Mouse (Mus musculus): ENCODE measurements around the gene Opa3. TPM values are rescaled to one million over a fixed set of nuclear protein-coding genes. Genes with fewer than 3 reads are reported as not detected.

The Opa3 gene
- polyA plus RNA-seq, 1 experiment = 14.7 TPM

DNA sequence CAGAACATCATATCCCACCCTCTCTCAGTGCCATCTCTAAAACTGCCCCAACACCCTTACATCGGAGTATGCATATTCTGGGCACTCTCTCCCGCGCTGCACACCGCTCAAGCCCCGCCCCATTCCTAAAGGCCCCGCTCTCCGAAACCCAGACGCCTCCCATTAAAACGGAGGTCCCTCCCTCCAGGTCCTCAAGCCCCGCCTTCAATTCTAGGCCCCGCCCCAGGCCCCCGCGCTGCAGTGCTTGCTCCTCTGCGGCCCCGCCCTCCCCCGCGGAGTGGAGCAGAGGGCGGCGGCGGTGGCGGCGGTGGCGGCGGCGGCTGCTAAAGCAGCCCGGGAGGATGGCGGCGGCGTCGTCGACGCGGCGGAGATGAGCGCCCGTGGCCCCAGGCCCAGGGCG, 54.3 kb downstream of the Opa3 start, which contains the start of gene Rtn2:
Gene Rtn2, plus strand, starts transcription at position 240 of the 400 bp plus-strand sequence.
- H3K36me3 ChIP-seq (ENCODE audit: control insufficient read depth, insufficient read depth, low read length) = no peaks in the 10 kb centered on the region
- H3K27me3 ChIP-seq (ENCODE audit: control insufficient read depth, insufficient read depth, low read length) = peaks cover 21% of the 10 kb centered on the region
- H3K4me1 ChIP-seq (ENCODE audit: control insufficient read depth, insufficient read depth, insufficient read length) = peaks cover 13% of the 10 kb centered on the region; the same call in 1 of the 2 replicates
- peak within 1 kb of the TSS; percentile 43; the same call in 1 of the 2 replicates for H3K4me3 ChIP-seq (ENCODE audit: extremely low read depth, insufficient read depth, insufficient read length)
- DNase-seq (ENCODE audit: low read depth in 1 of 2, low spot score in 2 of 2) = peak in 1 of 2 experiments; percentile 54
- 1% methylated on average over 36 of the region's 37 CpGs for WGBS
- TF ChIP-seq POLR2A (IDR thresholded peaks at IDR 0.05; ENCODE audit: low read depth, low read length) (no peak), CTCF (IDR thresholded peaks at IDR 0.05; ENCODE audit: extremely low read depth, insufficient read depth, insufficient read length, insufficient replicate concordance) (no peak)
- no peak within 1 kb of the TSS for H3K27ac ChIP-seq (ENCODE audit: insufficient read depth, low read length)

- WGBS = 3% methylated on average over 35 of the region's 35 CpGs
These were observed 54.8 kb downstream of the Opa3 start for GRCm38 (mm10) chr7:19282791-19283405.

DNA sequence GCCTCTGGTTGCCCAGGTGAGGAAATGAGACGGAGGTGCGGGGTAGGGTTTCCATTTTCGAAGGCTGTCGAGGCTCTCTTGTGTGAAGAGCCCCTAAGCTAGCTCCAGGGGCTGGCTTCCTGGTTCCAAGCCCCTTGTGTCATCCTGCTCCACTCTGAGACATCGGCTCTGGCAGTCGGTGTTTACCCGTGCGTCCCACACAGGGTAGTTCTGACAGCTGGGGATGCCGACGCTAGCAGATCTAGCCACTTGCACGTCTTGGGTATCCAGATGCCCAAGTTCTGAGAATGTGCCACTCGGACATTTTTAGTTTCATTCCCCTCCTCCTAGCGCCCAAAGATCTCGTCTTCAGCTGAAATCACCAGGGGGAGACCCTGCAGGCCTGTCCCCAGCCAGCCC, 55.3 kb downstream of the Opa3 start:
- no peak for DNase-seq (ENCODE audit: low read depth in 1 of 2, low spot score in 2 of 2)
- Histone ChIP-seq H3K36me3 (ENCODE audit: control insufficient read depth, insufficient read depth, low read length) (no peaks in the 10 kb centered on the region), H3K4me3 (ENCODE audit: extremely low read depth, insufficient read depth, insufficient read length) (no peak overlapping the region), H3K27me3 (ENCODE audit: control insufficient read depth, insufficient read depth, low read length) (peaks cover 21% of the 10 kb centered on the region), H3K4me1 (ENCODE audit: control insufficient read depth, insufficient read depth, insufficient read length) (peaks cover 13% of the 10 kb centered on the region; the same call in 1 of the 2 replicates), H3K27ac (ENCODE audit: insufficient read depth, low read length) (no peak overlapping the region)
- WGBS = 40% methylated on average over 14 of the region's 14 CpGs
- TF ChIP-seq CTCF (IDR thresholded peaks at IDR 0.05; ENCODE audit: extremely low read depth, insufficient read depth, insufficient read length, insufficient replicate concordance) (no peak), POLR2A (IDR thresholded peaks at IDR 0.05; ENCODE audit: low read depth, low read length) (no peak)

More at GRCm38 (mm10) chr7:19282791-19283405, 54.8 kb downstream of the Opa3 start:
- peak in 1 of 2 experiments; percentile 49 for DNase-seq (ENCODE audit: low read depth in 1 of 2, low spot score in 2 of 2)
- TF ChIP-seq CTCF (IDR thresholded peaks at IDR 0.05; ENCODE audit: extremely low read depth, insufficient read depth, insufficient read length, insufficient replicate concordance) (no peak), POLR2A (IDR thresholded peaks at IDR 0.05; ENCODE audit: low read depth, low read length) (no peak)
- Histone ChIP-seq H3K27me3 (ENCODE audit: control insufficient read depth, insufficient read depth, low read length) (peaks cover 21% of the 10 kb centered on the region), H3K4me3 (ENCODE audit: extremely low read depth, insufficient read depth, insufficient read length) (peak overlapping the region; percentile 43; the same call in 1 of the 2 replicates), H3K4me1 (ENCODE audit: control insufficient read depth, insufficient read depth, insufficient read length) (peaks cover 13% of the 10 kb centered on the region; the same call in 1 of the 2 replicates), H3K27ac (ENCODE audit: insufficient read depth, low read length) (no peak overlapping the region), H3K36me3 (ENCODE audit: control insufficient read depth, insufficient read depth, low read length) (no peaks in the 10 kb centered on the region)

GRCm38 (mm10) chr7:19284763-19285162, 56.6 kb downstream of the Opa3 start:
- H3K27me3 ChIP-seq (ENCODE audit: control insufficient read depth, insufficient read depth, low read length) = peaks cover 12% of the 10 kb centered on the region
- H3K27ac ChIP-seq (ENCODE audit: insufficient read depth, low read length) = no peak overlapping the region
- no peak for TF ChIP-seq POLR2A (IDR thresholded peaks at IDR 0.05; ENCODE audit: low read depth, low read length)
- TF ChIP-seq CTCF (IDR thresholded peaks at IDR 0.05; ENCODE audit: extremely low read depth, insufficient read depth, insufficient read length, insufficient replicate concordance) = peak; percentile 25; the same call in 1 of the 2 replicates
- H3K4me1 ChIP-seq (ENCODE audit: control insufficient read depth, insufficient read depth, insufficient read length) = peaks cover 4% of the 10 kb centered on the region; the same call in 1 of the 2 replicates
- 31% methylated on average over 4 of the region's 4 CpGs for WGBS
- no peaks in the 10 kb centered on the region for H3K36me3 ChIP-seq (ENCODE audit: control insufficient read depth, insufficient read depth, low read length)
- no peak overlapping the region for H3K4me3 ChIP-seq (ENCODE audit: extremely low read depth, insufficient read depth, insufficient read length)
- peak in 1 of 2 experiments; percentile 48 for DNase-seq (ENCODE audit: low read depth in 1 of 2, low spot score in 2 of 2)

- TF ChIP-seq CTCF (IDR thresholded peaks at IDR 0.05; ENCODE audit: extremely low read depth, insufficient read depth, insufficient read length, insufficient replicate concordance) (no peak), POLR2A (IDR thresholded peaks at IDR 0.05; ENCODE audit: low read depth, low read length) (no peak)
- Histone ChIP-seq H3K4me3 (ENCODE audit: extremely low read depth, insufficient read depth, insufficient read length) (peak overlapping the region; percentile 6; the same call in 1 of the 2 replicates), H3K36me3 (ENCODE audit: control insufficient read depth, insufficient read depth, low read length) (no peaks in the 10 kb centered on the region), H3K27me3 (ENCODE audit: control insufficient read depth, insufficient read depth, low read length) (peaks cover 6% of the 10 kb centered on the region; the same call in 1 of the 2 replicates), H3K4me1 (ENCODE audit: control insufficient read depth, insufficient read depth, insufficient read length) (no peaks in the 10 kb centered on the region), H3K27ac (ENCODE audit: insufficient read depth, low read length) (peak overlapping the region; percentile 27; the same call in 1 of the 2 replicates)
- WGBS = 15% methylated on average over 20 of the region's 20 CpGs
- no peak for DNase-seq (ENCODE audit: low read depth in 1 of 2, low spot score in 2 of 2)
These were observed 62.9 kb downstream of the Opa3 start for GRCm38 (mm10) chr7:19290969-19291596.

DNA sequence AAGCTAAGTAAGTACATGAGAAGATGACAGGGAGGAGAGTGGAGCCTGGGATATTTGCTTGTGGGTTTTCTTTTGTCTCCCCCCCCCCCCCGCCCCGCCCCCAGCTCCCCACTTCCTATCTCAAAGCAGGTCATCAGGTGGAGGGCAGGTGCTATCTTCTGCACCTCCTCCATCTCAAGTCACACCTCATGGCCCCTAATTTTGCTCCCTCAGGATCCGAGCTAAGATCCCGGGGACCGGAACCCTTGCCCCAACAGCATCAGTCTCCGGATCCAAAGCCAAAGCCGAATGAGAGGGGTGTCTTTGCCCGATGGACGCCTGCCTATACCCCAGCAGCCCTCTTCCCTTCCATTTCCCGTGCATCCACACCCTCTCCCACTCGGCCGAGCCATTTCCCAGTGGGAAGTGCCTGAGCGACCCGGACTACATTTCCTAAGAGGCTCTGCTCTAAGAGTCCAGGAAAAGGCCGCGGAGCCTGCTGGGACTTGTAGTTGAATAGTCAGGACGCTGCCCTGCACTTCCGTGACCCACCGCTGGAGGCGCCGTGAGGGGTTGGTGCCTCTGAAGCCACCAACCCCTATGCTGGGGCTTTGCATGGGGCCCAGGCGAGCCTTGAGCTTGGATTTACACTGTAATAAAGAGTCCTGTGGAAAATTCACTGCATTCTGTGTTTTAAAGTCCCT, 67.5 kb downstream of the Opa3 start:
- Histone ChIP-seq H3K4me1 (ENCODE audit: control insufficient read depth, insufficient read depth, insufficient read length) (no peaks in the 10 kb centered on the region), H3K27me3 (ENCODE audit: control insufficient read depth, insufficient read depth, low read length) (peaks cover 6% of the 10 kb centered on the region; the same call in 1 of the 2 replicates), H3K36me3 (ENCODE audit: control insufficient read depth, insufficient read depth, low read length) (no peaks in the 10 kb centered on the region), H3K27ac (ENCODE audit: insufficient read depth, low read length) (no peak overlapping the region), H3K4me3 (ENCODE audit: extremely low read depth, insufficient read depth, insufficient read length) (peak overlapping the region; percentile 72)
- no peak for TF ChIP-seq POLR2A (IDR thresholded peaks at IDR 0.05; ENCODE audit: low read depth, low read length)
- peak; percentile 97 for TF ChIP-seq CTCF (IDR thresholded peaks at IDR 0.05; ENCODE audit: extremely low read depth, insufficient read depth, insufficient read length, insufficient replicate concordance)
- peak in 1 of 2 experiments; percentile 92 for DNase-seq (ENCODE audit: low read depth in 1 of 2, low spot score in 2 of 2)
- WGBS = 16% methylated on average over 22 of the region's 22 CpGs

Measured in spleen, adult 2 months (tissue).